Mouse (Mus musculus) left cerebral cortex, postnatal 36 days (tissue): ENCODE results near the gene Pyroxd1. TPM values are rescaled to one million over a fixed set of nuclear protein-coding genes. Genes with fewer than 3 reads are reported as not detected.

Experiments
- total RNA-seq, 2 experiments: library from RNA; stranded (reverse); gene quantifications; 2 replicates each; pipeline ENCODE4 v1.2.3; 2021

The Pyroxd1 gene
- total RNA-seq, 2 experiments from 2014 or later: 11.6 to 13.2 TPM

Other genes starting within 250 kb of the Pyroxd1 start
- 1 to 10 TPM in 1 of 2 experiments, not detected in 1; 1.4 TPM for gene Slco1a6, start 137.1 kb upstream of the Pyroxd1 start, total RNA-seq
- gene Iapp, start 47.2 kb upstream of the Pyroxd1 start, total RNA-seq: not detected
- under 1 TPM in 1 of 2 experiments, not detected in 1; 0.16 TPM for gene Slco1a5, start 22.7 kb upstream of the Pyroxd1 start, total RNA-seq
- gene Recql, start 41.4 kb downstream of the Pyroxd1 start, total RNA-seq: 10 to 100 TPM; 26.0 to 27.3 TPM
- gene Golt1b, start 41.6 kb downstream of the Pyroxd1 start, total RNA-seq: 10 to 100 TPM; 33.1 to 34.1 TPM
- gene Spx, start 67.8 kb downstream of the Pyroxd1 start, total RNA-seq: 1 to 10 TPM in 1 of 2 experiments, under 1 TPM in 1; 0.96 to 1.3 TPM
- not detected for gene Gys2, start 127.5 kb downstream of the Pyroxd1 start, total RNA-seq
- gene Ldhb, start 162.3 kb downstream of the Pyroxd1 start, total RNA-seq: 100 to 1,000 TPM; 783 to 917 TPM
- gene Kcnj8, start 226.0 kb downstream of the Pyroxd1 start, total RNA-seq: 1 to 10 TPM; 2.2 to 2.7 TPM